Mouse (Mus musculus): ENCODE measurements around the gene Myom1.

- TF ChIP-seq CTCF (IDR thresholded peaks at IDR 0.05; ENCODE audit: low read depth, low read length) (no peak), POLR2A (IDR thresholded peaks at IDR 0.05; ENCODE audit: borderline replicate concordance, low read depth, low read length) (no peak)
These were observed 140.7 kb downstream of the Myom1 start for GRCm38 (mm10) chr17:71143155-71143554.

Measured in bone marrow macrophage, adult 2 months (primary cell).